Mouse (Mus musculus) bone marrow macrophage, adult 2 months (primary cell): ENCODE data around the gene Ppp6r1.

Experiments
- CTCF ChIP-seq: IDR thresholded peaks from 2 replicates; pipeline ENCODE4 v1.5.1; 2012; ENCODE audit warnings: low read depth, mild to moderate bottlenecking, low read length, moderate library complexity
- POLR2A ChIP-seq: IDR thresholded peaks from 2 replicates; pipeline ENCODE4 v1.6.1; 2012; ENCODE audit warnings: mild to moderate bottlenecking, low read depth, low read length, borderline replicate concordance

DNA sequence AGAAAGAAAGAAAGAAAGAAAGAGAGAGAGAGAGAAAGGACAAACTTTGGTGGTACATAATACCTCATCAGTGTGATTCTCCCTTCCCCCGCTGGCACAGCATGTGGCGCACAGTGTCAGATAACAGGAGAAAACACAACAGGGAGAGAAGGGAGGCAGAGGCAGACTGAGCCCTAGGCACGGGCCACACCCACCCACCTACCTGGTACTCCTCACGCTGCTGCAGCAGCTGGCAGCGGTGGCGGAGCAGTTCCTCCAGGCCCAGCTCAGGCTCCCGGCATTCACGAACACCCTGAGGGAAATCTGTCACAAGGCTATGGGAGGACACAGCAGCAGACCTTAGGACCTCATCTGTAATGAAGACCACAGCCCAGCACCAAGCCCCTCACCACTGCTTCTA lies 4.4 kb upstream of the Ppp6r1 start:
- TF ChIP-seq POLR2A (no peak), CTCF (no peak)
